Mouse (Mus musculus): ENCODE measurements around the gene Mios. TPM values are rescaled to one million over a fixed set of nuclear protein-coding genes. Genes with fewer than 3 reads are reported as not detected.

Mios gene
- 26.0 and 28.0 TPM in 2 replicates for polyA plus RNA-seq (2015; fragmentation: Nextera tagmentation; extraction: Ambion mirVana)

- peak within 1 kb of the TSS; percentile 75 for H3K4me3 ChIP-seq
- peak; percentile 99 for ATAC-seq (ENCODE audit: low read depth)
- WGBS, result under 1% methylated on average over 90 of the region's 90 CpGs
These were observed at the start of gene Mios for GRCm38 (mm10) chr6:8209047-8209865. TSS of gene Mios (plus strand) at chr6:8209222.

DNA sequence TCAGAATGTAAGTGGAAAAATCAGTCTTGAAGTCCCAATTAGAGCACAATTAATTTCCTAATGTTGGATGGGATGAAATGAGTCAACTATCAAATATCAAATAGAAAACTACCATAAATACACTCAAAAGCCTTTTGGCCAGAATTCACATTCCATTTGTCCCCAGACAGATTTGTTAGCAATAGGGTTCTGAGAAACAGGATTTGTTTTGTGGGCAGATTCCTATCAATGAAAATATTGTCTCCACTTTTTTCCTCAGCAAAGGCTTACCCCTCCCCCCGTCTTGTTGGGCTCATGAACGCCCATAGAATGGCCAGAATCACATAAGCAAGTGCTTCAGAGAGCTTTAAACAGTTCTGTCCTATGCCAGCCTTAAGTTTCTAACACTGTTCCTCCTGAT lies 49.0 kb upstream of the Mios start:
- H3K9ac ChIP-seq, result no peak overlapping the region
- no peak overlapping the region for H3K4me3 ChIP-seq
- H3K27me3 ChIP-seq, result no peaks in the 10 kb centered on the region
- ATAC-seq (ENCODE audit: low read depth), result no peak
- H3K9me3 ChIP-seq, result no peaks in the 10 kb centered on the region
- H3K27ac ChIP-seq (replicated peaks), result no peak overlapping the region
- WGBS, result 68% methylated on average over 2 of the region's 2 CpGs
- H3K4me2 ChIP-seq, result no peak overlapping the region
- no peaks in the 10 kb centered on the region for H3K4me1 ChIP-seq (replicated peaks)
- H3K36me3 ChIP-seq, result no peaks in the 10 kb centered on the region

More at GRCm38 (mm10) chr6:8209047-8209865, at the start of gene Mios:
- peaks cover 14% of the 10 kb centered on the region for H3K4me1 ChIP-seq (replicated peaks)
- H3K27me3 ChIP-seq, result no peaks in the 10 kb centered on the region
- H3K27ac ChIP-seq (replicated peaks), result peak within 1 kb of the TSS; percentile 94
- H3K4me2 ChIP-seq, result peak within 1 kb of the TSS; percentile 58
- H3K9ac ChIP-seq, result peak within 1 kb of the TSS; percentile 84
- H3K36me3 ChIP-seq, result 0 out of 2 replicates have a peak, but pooled peaks cover 2% of the 10 kb centered on the region
- H3K9me3 ChIP-seq, result no peaks in the 10 kb centered on the region

DNA sequence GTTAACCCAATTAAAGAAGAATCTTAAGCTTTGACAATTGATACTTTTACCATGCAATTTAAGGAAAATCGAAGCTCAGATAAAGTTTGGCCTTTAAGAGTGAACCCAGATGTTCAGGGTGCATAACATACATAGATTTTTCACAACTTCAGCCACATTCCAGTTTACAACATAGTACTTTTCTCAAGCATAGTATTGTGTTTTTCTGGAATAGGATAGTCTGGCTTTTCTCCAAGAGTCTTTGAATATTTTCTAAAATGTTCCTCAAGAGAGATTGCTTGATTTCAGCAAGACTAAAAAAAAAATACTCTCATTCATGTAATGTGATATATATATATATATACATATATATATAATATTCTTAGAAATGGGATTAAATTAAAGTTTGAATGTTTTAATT lies 44.3 kb upstream of the Mios start:
- no peak for ATAC-seq (ENCODE audit: low read depth)
- WGBS, result 61% methylated on average over 1 of the region's 1 CpGs
- no peaks in the 10 kb centered on the region for H3K36me3 ChIP-seq

DNA sequence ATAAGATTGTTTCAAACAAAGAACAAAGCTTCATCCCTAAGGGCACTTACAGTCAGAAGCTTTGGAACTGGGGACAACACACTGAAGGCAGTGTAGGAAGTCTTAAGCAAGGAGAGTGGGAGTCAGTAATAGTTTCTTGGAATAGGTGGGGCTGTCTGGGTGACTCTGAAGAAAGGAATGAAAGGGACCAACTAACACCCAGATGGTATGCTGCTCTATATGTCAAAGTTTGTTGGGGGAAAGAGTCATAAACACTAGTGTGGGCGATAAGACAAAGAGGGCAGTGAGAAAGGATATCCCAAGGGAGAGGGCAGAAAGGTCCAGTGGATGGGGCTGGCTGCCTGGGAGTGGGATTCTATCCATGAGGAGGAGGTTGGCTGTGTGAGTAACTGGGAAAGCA lies 36.9 kb upstream of the Mios start:
- Histone ChIP-seq H3K27ac (replicated peaks) (no peak overlapping the region), H3K36me3 (no peaks in the 10 kb centered on the region), H3K27me3 (no peaks in the 10 kb centered on the region), H3K4me3 (no peak overlapping the region), H3K4me2 (no peak overlapping the region), H3K4me1 (replicated peaks) (peaks cover 5% of the 10 kb centered on the region; the same call in 1 of the 2 replicates), H3K9ac (no peak overlapping the region), H3K9me3 (no peaks in the 10 kb centered on the region)
- 61% methylated on average over 1 of the region's 1 CpGs for WGBS
- ATAC-seq (ENCODE audit: low read depth), result no peak

More for the DNA sequence above, 44.3 kb upstream of the Mios start:
- Histone ChIP-seq H3K9me3 (no peaks in the 10 kb centered on the region), H3K4me3 (no peak overlapping the region), H3K27me3 (no peaks in the 10 kb centered on the region), H3K27ac (replicated peaks) (no peak overlapping the region), H3K9ac (no peak overlapping the region), H3K4me2 (no peak overlapping the region), H3K4me1 (replicated peaks) (no peaks in the 10 kb centered on the region; the same call in 1 of the 2 replicates)

- Histone ChIP-seq H3K4me1 (replicated peaks) (peaks cover 21% of the 10 kb centered on the region), H3K9me3 (no peaks in the 10 kb centered on the region), H3K9ac (no peak overlapping the region), H3K4me3 (no peak overlapping the region), H3K4me2 (no peak overlapping the region), H3K27ac (replicated peaks) (no peak overlapping the region), H3K27me3 (no peaks in the 10 kb centered on the region), H3K36me3 (no peaks in the 10 kb centered on the region)
- WGBS, result 60% methylated on average over 2 of the region's 2 CpGs
- no peak for ATAC-seq (ENCODE audit: low read depth)
These were observed 35.0 kb upstream of the Mios start for GRCm38 (mm10) chr6:8174062-8174461.

DNA sequence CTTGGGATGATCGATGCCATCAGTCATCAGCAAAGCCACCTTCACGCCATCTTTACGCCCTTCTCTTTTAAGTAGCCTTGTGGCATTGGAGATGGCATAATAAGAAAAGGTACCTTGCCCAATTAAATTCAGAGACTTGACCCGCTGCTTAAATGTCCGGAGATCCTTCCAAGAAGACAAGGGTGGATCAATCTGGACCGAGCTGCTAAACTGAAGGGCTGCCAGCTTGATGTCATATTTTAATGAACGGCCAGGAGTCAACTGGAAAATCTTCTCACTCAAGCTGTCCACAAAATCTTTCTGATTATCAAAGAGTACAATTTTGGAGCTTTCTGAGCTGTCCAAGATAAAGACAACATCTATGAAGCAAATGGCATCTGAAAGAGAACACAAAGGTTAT lies 33.7 kb upstream of the Mios start:
- H3K9ac ChIP-seq, result no peak overlapping the region
- H3K27ac ChIP-seq (replicated peaks), result no peak overlapping the region
- H3K4me3 ChIP-seq, result no peak overlapping the region
- H3K9me3 ChIP-seq, result no peaks in the 10 kb centered on the region
- no peak for ATAC-seq (ENCODE audit: low read depth)
- H3K36me3 ChIP-seq, result no peaks in the 10 kb centered on the region
- no peak overlapping the region for H3K4me2 ChIP-seq
- WGBS, result 96% methylated on average over 7 of the region's 7 CpGs
- no peaks in the 10 kb centered on the region for H3K27me3 ChIP-seq
- peaks cover 23% of the 10 kb centered on the region for H3K4me1 ChIP-seq (replicated peaks)

DNA sequence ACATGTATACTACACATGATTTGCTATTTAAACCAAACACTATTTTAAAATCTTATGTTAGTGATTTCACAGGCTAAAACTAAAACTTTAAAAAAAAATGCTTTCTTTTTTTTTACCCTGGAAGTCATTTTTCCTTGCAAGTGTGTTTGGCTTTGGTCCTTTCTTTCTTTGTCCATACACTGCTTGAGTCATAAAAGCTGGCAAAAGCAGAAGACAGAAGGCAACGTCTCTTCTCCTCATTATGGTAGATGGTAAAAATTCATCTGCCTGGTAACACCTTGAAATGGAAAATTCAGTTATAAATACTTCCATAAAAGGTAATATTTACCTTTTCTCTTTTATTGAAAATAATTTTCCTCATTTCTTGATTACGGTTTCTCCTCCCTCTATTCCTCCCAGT lies 32.9 kb upstream of the Mios start:
- Histone ChIP-seq H3K27ac (replicated peaks) (no peak overlapping the region), H3K27me3 (no peaks in the 10 kb centered on the region), H3K4me1 (replicated peaks) (peaks cover 18% of the 10 kb centered on the region), H3K9me3 (no peaks in the 10 kb centered on the region), H3K9ac (no peak overlapping the region), H3K36me3 (no peaks in the 10 kb centered on the region), H3K4me2 (no peak overlapping the region), H3K4me3 (no peak overlapping the region)
- WGBS, result 84% methylated on average over 2 of the region's 2 CpGs
- ATAC-seq (ENCODE audit: low read depth), result no peak

DNA sequence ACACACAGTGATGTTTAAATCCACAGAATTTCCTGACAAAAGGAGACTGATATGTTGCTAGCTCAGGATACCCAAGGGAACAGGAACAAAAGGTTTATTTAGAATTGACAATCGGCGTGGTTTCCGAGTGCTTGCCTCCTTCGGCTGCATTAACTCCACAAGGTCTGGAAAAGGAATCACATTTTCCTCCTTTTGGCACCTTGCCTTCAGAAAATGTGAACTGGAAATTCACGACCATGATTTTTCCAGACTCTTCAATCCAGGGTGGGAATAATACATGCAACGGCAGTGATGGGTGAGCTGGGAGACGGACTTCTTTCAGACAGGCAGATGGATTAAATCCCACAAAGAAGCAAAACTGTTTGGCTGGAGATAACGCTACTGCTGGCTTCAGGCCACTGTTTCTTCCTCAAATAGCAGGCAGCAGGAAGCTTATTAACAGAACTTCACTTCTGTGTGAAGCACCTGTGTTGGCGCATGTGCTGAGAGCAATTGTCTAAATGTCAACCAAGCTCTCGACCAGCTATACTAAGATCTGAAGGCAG lies 30.6 kb upstream of the Mios start:
- H3K27ac ChIP-seq (replicated peaks), result peak overlapping the region; percentile 57
- peak overlapping the region; percentile 47; the same call in 1 of the 2 replicates for H3K9ac ChIP-seq
- no peaks in the 10 kb centered on the region for H3K36me3 ChIP-seq
- WGBS, result 18% methylated on average over 10 of the region's 10 CpGs
- peak; percentile 59 for ATAC-seq (ENCODE audit: low read depth)
- peak overlapping the region; percentile 44 for H3K4me2 ChIP-seq
- no peaks in the 10 kb centered on the region for H3K27me3 ChIP-seq
- 0 out of 2 replicates have a peak overlapping the region, but pooled peaks have one; percentile 0 for H3K4me3 ChIP-seq
- H3K9me3 ChIP-seq, result no peaks in the 10 kb centered on the region
- peaks cover 18% of the 10 kb centered on the region for H3K4me1 ChIP-seq (replicated peaks)

- Histone ChIP-seq H3K9ac (no peak overlapping the region), H3K4me3 (no peak overlapping the region), H3K27ac (replicated peaks) (no peak overlapping the region), H3K4me1 (replicated peaks) (no peaks in the 10 kb centered on the region), H3K27me3 (no peaks in the 10 kb centered on the region), H3K4me2 (no peak overlapping the region), H3K36me3 (no peaks in the 10 kb centered on the region), H3K9me3 (no peaks in the 10 kb centered on the region)
- peak; percentile 36; the same call in 1 of the 2 replicates for ATAC-seq (ENCODE audit: low read depth)
- WGBS, result 87% methylated on average over 3 of the region's 3 CpGs
These were observed 20.3 kb upstream of the Mios start for GRCm38 (mm10) chr6:8188599-8189233.

- H3K27ac ChIP-seq (replicated peaks), result no peak overlapping the region
- no peaks in the 10 kb centered on the region for H3K9me3 ChIP-seq
- no peak overlapping the region for H3K4me2 ChIP-seq
- no peaks in the 10 kb centered on the region for H3K36me3 ChIP-seq
- ATAC-seq (ENCODE audit: low read depth), result no peak
- no peaks in the 10 kb centered on the region for H3K27me3 ChIP-seq
- WGBS, result 78% methylated on average over 3 of the region's 3 CpGs
- no peaks in the 10 kb centered on the region for H3K4me1 ChIP-seq (replicated peaks)
- H3K9ac ChIP-seq, result no peak overlapping the region
- no peak overlapping the region for H3K4me3 ChIP-seq
These were observed 19.1 kb upstream of the Mios start for GRCm38 (mm10) chr6:8189917-8190316.

DNA sequence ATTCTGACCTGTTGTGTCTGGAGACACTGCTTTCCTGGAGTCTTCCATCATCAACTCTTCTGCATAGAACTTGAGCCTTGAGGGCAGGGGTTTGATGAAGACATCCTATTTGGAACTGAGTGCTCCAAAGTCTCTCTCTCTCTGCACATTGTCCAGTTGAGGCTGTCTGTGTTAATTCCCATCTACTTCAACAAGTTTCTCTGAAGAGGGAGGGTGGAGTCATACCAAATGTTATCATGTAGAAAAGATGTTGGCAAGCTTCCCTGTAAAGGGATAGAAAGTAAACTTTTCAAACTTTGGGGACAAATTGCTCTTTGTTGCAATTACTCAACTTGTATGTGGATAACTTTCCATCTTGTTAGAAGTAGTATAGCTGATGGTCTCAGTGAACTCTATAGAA lies 16.5 kb upstream of the Mios start, which contains the start of gene Col28a1:
Gene Col28a1, minus strand, starts transcription at position 101 of the 400 bp plus-strand sequence.
- Histone ChIP-seq H3K9ac (no peak within 1 kb of the TSS), H3K27ac (replicated peaks) (no peak within 1 kb of the TSS), H3K27me3 (no peaks in the 10 kb centered on the region), H3K4me2 (no peak within 1 kb of the TSS), H3K36me3 (no peaks in the 10 kb centered on the region), H3K4me1 (replicated peaks) (no peaks in the 10 kb centered on the region), H3K4me3 (no peak within 1 kb of the TSS), H3K9me3 (peaks cover 7% of the 10 kb centered on the region; the same call in 1 of the 2 replicates)
- no peak for ATAC-seq (ENCODE audit: low read depth)

DNA sequence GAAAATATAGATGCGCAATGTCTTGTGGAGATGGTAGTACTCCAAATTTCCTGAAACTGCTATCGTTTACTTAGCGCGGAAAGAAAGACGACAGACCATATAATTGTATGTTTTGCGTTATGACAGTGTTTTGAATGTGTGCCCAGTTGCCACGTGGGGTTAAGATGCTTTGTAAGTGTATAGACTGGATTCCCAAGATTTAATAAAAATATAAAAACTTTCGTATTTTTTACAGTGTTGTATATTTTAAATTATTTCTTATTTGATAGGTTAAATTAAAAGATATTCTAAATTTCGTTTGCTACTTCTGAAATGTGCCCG lies 804 bp downstream of the Mios start:
- Histone ChIP-seq H3K27me3 (no peaks in the 10 kb centered on the region), H3K4me2 (peak overlapping the region; percentile 58), H3K9me3 (no peaks in the 10 kb centered on the region), H3K4me1 (replicated peaks) (peaks cover 14% of the 10 kb centered on the region), H3K9ac (peak overlapping the region; percentile 84), H3K4me3 (peak overlapping the region; percentile 75), H3K36me3 (peaks cover 5% of the 10 kb centered on the region), H3K27ac (replicated peaks) (peak overlapping the region; percentile 94)
- 12% methylated on average over 10 of the region's 10 CpGs for WGBS
- peak; percentile 6; the same call in 1 of the 2 replicates for ATAC-seq (ENCODE audit: low read depth)
